Mouse (Mus musculus) c-Kit-positive CD71-positive TER-119-negative erythroid progenitor cells, embryonic 14.5 days (primary cell): Measurements from ENCODE around the gene Txnip.

Source experiments
- DNase-seq: peaks from one replicate; pipeline ENCODE4 v3.0.0-alpha.2; 2013; ENCODE audit warnings: low read depth

Txnip gene

GRCm38 (mm10) chr3:96551890-96552289, 5.9 kb upstream of the Txnip start:
- no peak for DNase-seq

DNA sequence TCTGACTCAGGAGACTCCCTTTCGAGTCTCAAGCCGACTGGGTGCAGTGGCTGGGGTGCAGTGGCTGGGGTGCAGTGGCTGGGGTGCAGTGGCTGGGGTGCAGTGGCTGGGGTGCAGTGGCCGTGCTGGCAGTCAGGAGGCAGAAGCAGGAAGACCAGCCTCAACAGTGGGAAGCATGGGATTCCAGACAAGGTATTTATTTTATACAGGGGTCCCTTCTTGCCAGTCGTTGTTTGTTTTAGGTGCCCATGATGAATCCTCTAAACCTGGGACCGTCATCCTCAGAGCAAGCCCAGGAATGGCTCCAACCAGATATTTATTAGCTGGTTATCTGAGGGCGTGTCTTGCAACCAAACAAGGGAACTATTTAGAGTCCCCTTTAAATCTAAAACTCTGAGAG, 4.2 kb upstream of the Txnip start:
- no peak for DNase-seq

GRCm38 (mm10) chr3:96554251-96554650, 3.5 kb upstream of the Txnip start:
- DNase-seq, result no peak

DNA sequence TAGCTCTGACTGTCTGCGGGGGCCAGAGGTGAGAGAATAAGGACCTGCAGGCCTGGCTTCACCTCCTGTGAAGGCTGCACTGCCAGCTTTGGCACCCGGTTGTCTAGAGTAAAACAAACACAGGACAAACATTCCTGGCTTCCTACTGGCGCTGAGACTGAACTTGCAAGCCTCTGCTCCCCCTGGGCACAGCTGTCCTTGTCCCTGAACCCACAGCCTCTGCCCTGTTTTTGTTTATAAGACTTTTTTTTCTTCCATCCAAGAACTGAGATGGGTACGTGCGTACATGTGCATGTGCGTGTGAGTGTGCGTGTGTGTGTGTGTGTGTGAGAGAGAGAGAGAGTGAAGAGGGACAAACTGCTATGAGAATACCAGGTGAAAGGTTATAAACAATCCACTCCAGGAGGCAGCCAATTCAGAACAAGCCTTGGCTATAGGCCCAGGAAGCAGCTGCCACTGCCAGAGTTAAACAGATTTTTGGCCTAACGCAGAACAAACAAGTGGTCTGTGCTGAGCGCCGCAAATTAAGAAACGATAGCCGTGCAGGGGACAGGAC, 2.6 kb upstream of the Txnip start:
- no peak for DNase-seq

DNA sequence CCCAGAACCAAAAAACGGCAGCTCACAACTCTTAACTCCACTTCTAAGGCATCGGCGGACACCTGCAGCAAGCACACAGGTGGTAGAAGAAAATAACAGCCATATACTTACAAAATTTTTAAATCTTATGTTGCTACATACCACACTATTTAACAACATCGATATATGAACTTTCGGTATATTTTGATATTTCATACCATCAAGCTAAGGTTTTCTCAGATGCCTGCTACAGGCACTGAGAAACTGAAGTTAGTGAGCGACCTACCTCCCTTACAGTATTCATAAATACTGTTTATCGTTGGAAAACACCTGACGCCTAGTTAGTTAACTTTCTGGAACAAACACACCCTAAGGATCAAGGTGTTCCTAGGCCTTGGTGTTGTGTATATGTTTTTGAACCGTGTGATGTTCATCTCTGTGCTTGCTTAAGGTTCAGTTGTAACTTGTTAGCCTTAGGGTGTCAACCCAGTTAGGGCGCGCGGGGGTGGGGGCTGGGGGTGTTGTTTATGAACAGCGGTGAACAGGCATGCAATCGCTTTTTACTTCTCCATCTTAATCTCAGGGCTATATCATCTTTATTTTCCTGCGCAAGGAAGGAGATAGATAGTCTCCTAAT, 1.6 kb upstream of the Txnip start:
- DNase-seq, result no peak

GRCm38 (mm10) chr3:96556651-96557635, 814 bp upstream of the Txnip start:
- no peak for DNase-seq

DNA sequence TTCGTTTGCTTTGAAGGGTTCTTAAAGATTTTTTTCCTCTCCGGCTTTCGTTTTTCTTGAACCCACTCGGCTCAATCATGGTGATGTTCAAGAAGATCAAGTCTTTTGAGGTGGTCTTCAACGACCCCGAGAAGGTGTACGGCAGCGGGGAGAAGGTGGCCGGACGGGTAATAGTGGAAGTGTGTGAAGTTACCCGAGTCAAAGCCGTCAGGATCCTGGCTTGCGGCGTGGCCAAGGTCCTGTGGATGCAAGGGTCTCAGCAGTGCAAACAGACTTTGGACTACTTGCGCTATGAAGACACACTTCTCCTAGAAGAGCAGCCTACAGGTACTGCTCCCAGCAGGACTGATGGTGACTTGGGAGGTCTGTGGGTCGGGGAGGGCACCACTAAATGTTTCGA, 402 bp downstream of the Txnip start:
- no peak for DNase-seq

- no peak for DNase-seq
Measured at GRCm38 (mm10) chr3:96558668-96559196, 975 bp downstream of the Txnip start.

- DNase-seq, result no peak
Measured at GRCm38 (mm10) chr3:96559398-96559910, 1.7 kb downstream of the Txnip start.

GRCm38 (mm10) chr3:96559911-96560850, 2.4 kb downstream of the Txnip start:
- no peak for DNase-seq

DNA sequence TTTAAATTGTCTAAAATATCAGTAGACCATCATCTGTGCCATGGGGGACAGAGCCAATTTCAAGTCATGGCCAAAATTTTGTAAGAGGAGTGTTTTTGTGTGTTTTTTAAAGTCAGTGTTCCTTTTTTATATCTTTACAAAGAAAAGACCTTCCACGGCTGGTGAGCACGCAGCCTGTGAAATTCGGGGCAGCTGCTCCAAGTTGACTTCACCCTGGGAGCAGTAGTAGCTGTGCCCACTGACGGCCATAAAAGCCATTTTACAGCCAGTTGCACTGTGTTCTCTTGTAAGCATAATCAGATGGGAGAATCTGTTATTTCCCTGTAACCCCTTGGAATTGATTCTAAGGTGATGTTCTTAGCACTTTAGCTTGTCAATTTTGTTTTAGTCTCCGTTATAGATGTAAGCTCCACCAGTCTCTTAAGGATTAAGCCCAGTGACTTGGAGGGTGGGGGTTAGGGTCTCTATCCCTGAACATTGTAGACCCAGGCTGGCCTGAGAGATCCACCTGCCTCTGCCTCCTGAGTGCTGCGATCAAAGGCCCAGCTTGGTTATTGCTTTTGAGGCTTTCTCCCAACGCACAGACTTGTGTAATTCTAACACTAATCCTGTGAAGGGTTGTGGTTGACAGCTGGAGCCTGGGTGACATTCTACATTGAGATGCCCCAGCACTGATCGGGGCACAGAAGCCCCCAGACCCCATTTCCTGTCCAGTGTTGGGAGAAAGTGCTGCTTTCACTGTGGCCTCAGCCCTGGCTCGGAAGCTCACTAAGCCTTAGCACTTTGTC, 3.3 kb downstream of the Txnip start:
- no peak for DNase-seq

DNA sequence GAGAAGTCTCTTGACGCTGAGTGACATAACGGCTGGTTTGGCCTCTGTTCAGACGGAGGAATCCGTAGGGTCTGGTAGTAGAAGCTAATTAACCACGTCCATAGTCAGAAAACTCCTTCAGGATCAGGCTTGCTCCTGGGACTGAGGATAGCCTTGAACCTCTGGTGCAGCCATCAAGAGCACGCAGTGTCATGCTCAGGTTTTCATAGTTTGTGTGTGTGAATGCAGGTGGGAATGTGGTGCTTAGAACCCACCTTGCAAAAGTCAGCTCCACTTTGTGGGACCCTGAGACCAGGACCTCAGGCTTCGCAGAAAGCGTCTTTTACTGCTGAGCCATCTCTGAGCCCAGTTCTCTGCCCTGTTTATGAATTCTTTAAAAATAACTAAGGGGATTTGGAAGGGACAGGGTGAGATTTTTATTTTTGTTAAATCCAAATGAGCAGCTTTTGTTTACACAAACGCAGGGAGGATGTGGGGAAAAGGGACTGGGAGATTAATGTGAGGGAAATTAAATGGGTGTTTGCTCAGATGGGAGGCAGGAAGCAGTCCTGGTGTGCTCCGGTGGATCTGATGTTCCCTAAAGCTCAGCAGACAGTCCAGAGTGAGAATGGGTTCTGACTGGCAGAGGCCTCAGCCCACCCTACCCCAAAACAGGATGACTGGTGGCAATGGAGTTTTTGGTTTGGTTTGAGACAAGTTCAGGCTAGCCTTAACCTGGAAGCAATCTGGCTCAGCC, 4.4 kb downstream of the Txnip start:
- DNase-seq, result no peak

DNA sequence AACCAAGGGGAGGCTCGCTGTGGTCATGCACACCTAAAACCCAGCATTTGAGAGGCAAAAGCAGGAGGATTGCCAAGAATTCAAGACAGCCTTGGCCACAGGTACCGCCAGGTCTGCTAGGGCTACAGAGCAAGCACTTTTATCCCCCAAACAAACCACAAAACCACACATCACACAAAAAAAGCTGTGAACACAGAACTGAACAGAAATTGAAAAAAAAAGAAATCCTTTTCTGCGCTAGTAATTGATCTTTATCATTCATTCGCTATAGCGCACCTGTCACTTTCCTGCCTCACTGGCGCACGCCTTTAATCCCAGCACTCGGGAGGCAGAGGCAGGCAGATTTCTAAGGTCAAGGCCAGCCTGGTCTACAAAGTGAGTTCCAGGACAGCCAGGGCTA, 5.5 kb downstream of the Txnip start:
- DNase-seq, result no peak

DNA sequence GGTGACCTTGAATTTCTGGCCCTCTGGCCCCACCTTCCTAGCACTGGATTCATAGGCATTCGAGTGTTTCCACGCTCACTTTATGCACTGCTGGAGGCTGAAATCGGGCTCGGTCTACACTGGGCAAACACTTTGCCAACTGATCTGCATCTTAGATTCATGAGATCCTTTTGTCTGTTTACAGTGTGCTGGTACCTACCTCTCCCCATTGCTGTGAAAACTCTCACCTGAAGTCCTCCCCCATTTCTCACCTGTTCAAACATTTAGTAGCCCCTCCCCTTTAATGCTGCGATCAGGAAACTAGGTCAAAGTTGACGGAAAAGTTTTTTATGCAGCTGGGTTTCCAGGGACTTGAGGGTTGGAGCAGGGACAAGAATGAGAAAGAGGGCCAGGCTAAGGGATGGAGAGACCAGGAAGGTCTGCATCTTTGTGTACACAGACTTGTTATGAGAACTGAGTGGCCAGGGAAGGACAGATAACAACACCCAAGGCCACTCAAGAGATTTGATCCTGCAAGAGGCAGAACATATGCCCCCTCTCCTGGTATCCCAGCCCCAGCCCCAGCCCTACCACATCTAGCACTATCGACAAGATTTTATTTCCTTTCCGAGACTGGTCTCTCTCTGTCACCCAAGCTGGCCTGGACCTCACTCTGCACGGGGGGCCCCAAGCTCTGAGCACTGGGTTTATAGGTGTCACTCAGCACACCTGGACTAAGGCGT, 6.3 kb downstream of the Txnip start:
- no peak for DNase-seq

- no peak for DNase-seq
Measured at GRCm38 (mm10) chr3:96564633-96565032, 6.9 kb downstream of the Txnip start.

- DNase-seq, result no peak
Measured at GRCm38 (mm10) chr3:96565105-96565504, 7.3 kb downstream of the Txnip start.

DNA sequence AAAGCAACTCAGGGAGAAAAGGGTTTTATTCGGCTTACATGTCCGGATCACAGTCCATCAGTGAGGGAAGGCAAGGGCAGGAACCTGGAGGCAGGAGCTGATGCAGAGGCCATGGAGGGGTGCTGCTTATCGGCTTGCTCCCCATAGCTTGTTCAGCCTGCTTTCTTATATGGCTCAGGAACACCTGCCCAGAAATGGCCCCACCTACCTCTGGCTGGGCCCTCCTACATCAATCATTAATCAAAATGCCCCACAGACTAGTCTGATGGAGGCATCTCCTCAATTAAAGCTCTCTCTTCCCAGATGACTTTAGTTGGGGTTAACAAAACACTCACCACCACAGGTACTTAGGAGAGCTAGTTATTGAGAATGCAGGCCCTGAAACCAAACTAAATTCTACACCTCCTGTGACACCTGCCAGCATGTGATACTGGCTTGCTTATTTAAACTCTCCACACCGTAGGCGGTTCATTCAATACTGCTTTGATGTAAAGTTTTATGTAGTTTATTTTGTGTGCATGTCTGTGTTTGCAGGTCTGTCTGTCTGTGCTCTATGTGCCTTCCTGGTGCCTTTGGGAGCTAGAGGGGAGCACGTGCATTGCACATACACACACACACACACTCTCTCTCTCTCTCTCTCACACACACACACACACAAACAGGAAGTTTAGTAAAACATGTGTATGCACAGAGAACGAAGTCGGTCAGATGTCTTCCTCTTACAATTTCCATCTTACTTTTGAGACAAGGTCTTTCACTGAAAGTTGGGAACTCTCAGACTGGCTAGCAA, 9.1 kb downstream of the Txnip start:
- DNase-seq, result no peak

DNA sequence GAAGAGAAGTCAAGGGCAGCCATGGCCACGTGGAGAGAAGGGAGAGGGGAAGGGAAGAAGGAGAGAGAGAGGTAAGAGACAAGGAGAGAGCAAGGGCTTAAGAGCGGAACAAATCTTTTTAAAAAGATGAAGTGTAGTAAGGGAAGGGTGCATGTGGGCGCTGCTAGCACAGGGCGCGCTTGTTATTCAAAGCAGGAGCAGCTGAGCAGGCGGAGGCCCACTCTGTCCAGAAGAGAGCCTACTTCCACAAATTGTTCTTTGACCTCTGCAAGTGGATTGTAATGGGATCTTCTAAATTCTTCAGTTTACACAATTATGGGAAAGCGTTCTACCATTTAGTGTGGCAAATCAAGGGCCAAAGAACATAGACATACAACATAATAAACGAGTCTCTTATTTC, 10.8 kb downstream of the Txnip start:
- DNase-seq, result no peak
